Mouse (Mus musculus) megakaryocyte-erythroid progenitor cell, adult 5-6 weeks (primary cell): ENCODE results near the gene Fam89b. TPM values are rescaled to one million over a fixed set of nuclear protein-coding genes. Genes with fewer than 3 reads are reported as not detected.
A peak's percentile ranks its signal among the peaks of the same experiment; 100 is the strongest.

Source experiments
- ATAC-seq: replicated peaks from 2 replicates; pipeline ENCODE4 v1.8.0; 2016; ENCODE audit warnings: mild to moderate bottlenecking, inconsistent platforms; ENCODE audit not compliant: severe bottlenecking, poor library complexity, low FRiP score, low TSS enrichment
- total RNA-seq, 2 experiments: library from RNA; stranded (forward) in 1 of 2; stranded (reverse) in 1 of 2; fragments of 200-1000, 215-1000 nt in 1 of 2; fragments of >200 nt in 1 of 2; fragmentation: Nextera tagmentation in 1 of 2; gene quantifications; 2 replicates each; pipeline ENCODE4 v1.2.3; 2014 to 2017

Fam89b gene
- 34.3 and 35.1 TPM in 2 replicates for total RNA-seq (2014; fragmentation: Nextera tagmentation)
- 12.5 and 13.3 TPM in 2 replicates for total RNA-seq (2017)

- peak; percentile 49 for ATAC-seq
Observed at GRCm38 (mm10) chr19:5729444-5729815, at the start of gene Fam89b. Fam89b (minus strand) TSS chr19:5729653.

- ATAC-seq = no peak
Observed at GRCm38 (mm10) chr19:5778312-5778711, 48.9 kb upstream of the Fam89b start.

GRCm38 (mm10) chr19:5777387-5778032 is 48.1 kb upstream of the Fam89b start:
- no peak for ATAC-seq

GRCm38 (mm10) chr19:5770925-5771860 is 41.7 kb upstream of the Fam89b start, which contains the start of gene Scyl1:
Scyl1 (minus strand) TSS chr19:5771419.
- peak; percentile 86 for ATAC-seq

GRCm38 (mm10) chr19:5770311-5770710 is 40.9 kb upstream of the Fam89b start:
- no peak for ATAC-seq

GRCm38 (mm10) chr19:5767271-5767670 is 37.8 kb upstream of the Fam89b start:
- ATAC-seq = no peak

GRCm38 (mm10) chr19:5763163-5763562 is 33.7 kb upstream of the Fam89b start:
- ATAC-seq = no peak

- ATAC-seq = no peak
Observed at GRCm38 (mm10) chr19:5758878-5759403, 29.5 kb upstream of the Fam89b start.

GRCm38 (mm10) chr19:5756991-5757636 is 27.7 kb upstream of the Fam89b start:
- ATAC-seq = no peak

GRCm38 (mm10) chr19:5756321-5756985 is 27.0 kb upstream of the Fam89b start:
- no peak for ATAC-seq

GRCm38 (mm10) chr19:5751742-5752141 is 22.3 kb upstream of the Fam89b start:
- ATAC-seq = no peak

- ATAC-seq = no peak
Observed at GRCm38 (mm10) chr19:5750951-5751350, 21.5 kb upstream of the Fam89b start.

GRCm38 (mm10) chr19:5749476-5749875 is 20.0 kb upstream of the Fam89b start:
- ATAC-seq = no peak

GRCm38 (mm10) chr19:5746907-5747363 is 17.5 kb upstream of the Fam89b start:
- peak; percentile 63 for ATAC-seq

GRCm38 (mm10) chr19:5745756-5746710 is 16.6 kb upstream of the Fam89b start:
- no peak for ATAC-seq

GRCm38 (mm10) chr19:5743576-5743975 is 14.1 kb upstream of the Fam89b start:
- no peak for ATAC-seq

- ATAC-seq = no peak
Observed at GRCm38 (mm10) chr19:5742241-5742641, 12.8 kb upstream of the Fam89b start.

- no peak for ATAC-seq
Observed at GRCm38 (mm10) chr19:5741641-5742240, 12.3 kb upstream of the Fam89b start.
